8 mouse cellular contexts compared by ENCODE assay signal in the genomic region with DNA sequence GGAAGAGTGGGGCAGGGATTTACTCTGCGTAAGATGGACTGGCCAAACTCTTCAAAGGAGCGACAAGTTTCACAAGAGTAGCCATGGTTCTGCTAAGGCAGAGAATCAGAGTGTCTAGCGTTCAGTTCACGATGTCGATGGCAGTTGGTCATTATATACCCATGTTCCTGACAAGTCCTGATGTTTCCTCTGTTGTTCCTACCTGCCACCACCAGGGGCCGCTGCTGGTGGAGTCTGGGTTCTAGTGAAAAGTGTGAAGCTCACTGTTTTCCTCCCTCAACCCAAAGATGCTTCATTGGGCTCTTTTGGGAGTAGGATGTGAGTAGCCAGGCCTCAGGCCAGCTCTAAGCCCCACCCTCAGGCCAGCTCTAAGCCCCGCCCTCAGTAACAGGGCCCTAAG. TPM values are rescaled to one million over a fixed set of nuclear protein-coding genes. Genes with fewer than 3 reads are reported as not detected.
DNase-seq lines count a peak whose midpoint lies in the region; ATAC-seq and TF ChIP-seq lines count a peak whose summit lies in the region.

No protein-coding gene starts in this region.

- DNase-seq in layer of hippocampus, adult 2 months (ENCODE audit: low spot score in 2 of 2) = no peak
- DNase-seq in layer of hippocampus, adult 9-11 months = no peak
- peak; percentile 81 for DNase-seq in R1 (ENCODE audit: low read depth, low spot score)
- peak; percentile 55 for DNase-seq in testis, postnatal 10 days (ENCODE audit: low spot score)
- no peak for DNase-seq in cerebellum, adult 11 months
- DNase-seq in layer of hippocampus, postnatal 36 days = no peak

- ATAC-seq in erythroid progenitor cell, adult 5-6 weeks (replicated peaks; ENCODE audit: low FRiP score, poor library complexity, severe bottlenecking) = 0 out of 2 replicates have a peak, but pooled peaks have one; percentile 46
- no peak for ATAC-seq in monocyte, adult 5-6 weeks (replicated peaks; ENCODE audit: insufficient number of reproducible peaks, low FRiP score, low TSS enrichment, poor library complexity, severe bottlenecking)

- peak; percentile 58 for TF ChIP-seq CTCF in layer of hippocampus, adult 2 months (conservative IDR thresholded peaks at IDR 0.05)

- H3K27ac ChIP-seq in layer of hippocampus, adult 2 months = no peak overlapping the region

- H3K4me3 ChIP-seq in layer of hippocampus, adult 2 months = no peak overlapping the region

RNA-seq across cellular contexts. Expression of a gene that starts 33.3 kb away (rescaled TPM):
- 10 to 100 TPM; 40.4 to 40.5 TPM for total RNA-seq in layer of hippocampus, adult 2 months (2021)
- 0.42 TPM in 1 of 2 replicates, not detected in the other for total RNA-seq in erythroid progenitor cell, adult 5-6 weeks (2015; ENCODE audit: low replicate concordance)
- 0.26 TPM in 1 of 2 replicates, not detected in the other for total RNA-seq in erythroid progenitor cell, adult 5-6 weeks (2017; ENCODE audit: low replicate concordance)
- total RNA-seq in monocyte, adult 5-6 weeks (2017) = not detected in 3 replicates
- 10 to 100 TPM; 37.0 to 40.1 TPM for total RNA-seq in layer of hippocampus, postnatal 36 days (2021)

RNA-seq across cellular contexts. Expression of a gene that starts 43.4 kb away (rescaled TPM):
- under 1 TPM; 0.51 to 0.59 TPM for total RNA-seq in layer of hippocampus, adult 2 months (2021)
- not detected in 2 replicates for total RNA-seq in erythroid progenitor cell, adult 5-6 weeks (2015; ENCODE audit: low replicate concordance)
- total RNA-seq in erythroid progenitor cell, adult 5-6 weeks (2017; ENCODE audit: low replicate concordance) = not detected in 2 replicates
- total RNA-seq in monocyte, adult 5-6 weeks (2017) = not detected in 3 replicates
- under 1 TPM in 1 of 2 experiments, not detected in 1; 0.76 TPM for total RNA-seq in layer of hippocampus, postnatal 36 days (2021)

Comparison
In these comparisons a context has a peak if more than half of its experiments do, and no peak if none do; other contexts are left out.
1. DNase-seq: peak in R1 (single experiment) and testis, postnatal 10 days (single experiment); none in layer of hippocampus, adult 2 months (0 of 2), layer of hippocampus, adult 9-11 months (single experiment), cerebellum, adult 11 months (single experiment) and layer of hippocampus, postnatal 36 days (0 of 2).
2. RNA of a gene that starts 33.3 kb away (total RNA-seq): 40.4 to 40.5 TPM in layer of hippocampus, adult 2 months and 37.0 to 40.1 TPM in layer of hippocampus, postnatal 36 days; 0.26 to 0.42 TPM in erythroid progenitor cell, adult 5-6 weeks and not detected in monocyte, adult 5-6 weeks; every median in the first group is over 10 times any median in the second.